Mouse (Mus musculus): ENCODE measurements at regions not wholly inside any gene's neighbourhood (a gene's known extent, or its start where the extent isn't known, plus 50 kb on each side); places are given as distances from the start of the nearest gene placed in this dataset.

GRCm38 (mm10) chr7:70588061-70588460 is 221.5 kb upstream of the Nr2f2 start:
- TF ChIP-seq GATA1 (IDR thresholded peaks at IDR 0.05; ENCODE audit: borderline replicate concordance, low read length) (no peak), FLI1 (IDR thresholded peaks at IDR 0.05; ENCODE audit: low read length) (no peak)

Measured in megakaryocyte, embryonic 14.5 days (primary cell).